Mouse (Mus musculus) heart, adult 9 months (tissue): Measurements from ENCODE around the gene Rfx5.
"Not testable (repeated sequence)": the region's sequence is repeated elsewhere in the genome, so short reads cannot be mapped to it uniquely, and the experiment has no call there.

ENCODE experiments used
- DNase-seq, 2 experiments: peaks; one replicate each; pipeline ENCODE4 v3.0.0; 2022; ENCODE audit warnings: low spot score in 2 of 2

Rfx5 gene

DNA sequence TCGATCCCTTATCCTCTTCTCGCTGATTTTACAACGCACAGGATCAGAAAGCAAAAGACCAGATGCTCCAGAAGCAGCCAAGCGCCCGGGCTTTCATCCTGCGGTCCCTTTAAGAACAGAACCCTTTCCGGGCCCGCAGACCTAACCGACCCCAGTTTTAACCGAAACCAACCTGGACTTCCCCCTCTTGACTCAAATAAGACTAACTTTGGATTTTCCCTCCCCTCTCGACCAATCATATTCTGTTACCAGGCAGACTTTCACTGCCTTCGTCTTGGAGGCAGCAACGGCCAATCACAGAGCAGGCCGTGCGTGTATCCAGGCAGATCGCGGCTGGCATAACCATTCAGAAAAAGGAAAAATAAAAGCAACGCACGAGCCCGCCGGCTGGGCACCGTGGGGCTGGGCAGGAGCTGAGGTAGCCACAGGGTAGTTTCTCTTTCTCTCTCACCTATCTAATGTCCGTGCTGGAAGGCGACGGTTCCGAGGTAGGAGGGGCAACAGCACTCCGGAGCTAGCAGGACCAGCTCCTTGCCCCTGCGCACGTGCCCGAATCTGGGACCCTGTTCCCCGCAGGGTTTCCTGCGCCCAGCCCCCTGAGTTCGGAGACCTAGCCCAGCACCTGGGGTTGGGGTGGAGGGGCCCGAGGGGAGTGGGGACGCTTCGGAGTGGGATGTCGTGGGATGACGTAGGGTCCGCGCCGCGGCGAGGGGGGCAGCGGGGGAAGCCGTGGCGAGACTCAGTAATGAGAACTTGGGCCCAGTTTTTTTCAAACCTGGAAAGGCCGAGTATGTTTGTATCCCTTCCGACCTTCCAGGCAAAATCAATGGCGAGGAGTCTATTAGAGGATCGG, at the start of gene Rfx5:
TSS of gene Rfx5 (plus strand) at position 312 of the 853 bp plus-strand sequence.
- DNase-seq = peak; percentile 97 to 98

GRCm38 (mm10) chr3:94904759-94905158, 49.1 kb upstream of the Rfx5 start:
- not testable (repeated sequence) for DNase-seq

- no peak for DNase-seq
Measured at GRCm38 (mm10) chr3:94906482-94906881, 47.4 kb upstream of the Rfx5 start.

DNA sequence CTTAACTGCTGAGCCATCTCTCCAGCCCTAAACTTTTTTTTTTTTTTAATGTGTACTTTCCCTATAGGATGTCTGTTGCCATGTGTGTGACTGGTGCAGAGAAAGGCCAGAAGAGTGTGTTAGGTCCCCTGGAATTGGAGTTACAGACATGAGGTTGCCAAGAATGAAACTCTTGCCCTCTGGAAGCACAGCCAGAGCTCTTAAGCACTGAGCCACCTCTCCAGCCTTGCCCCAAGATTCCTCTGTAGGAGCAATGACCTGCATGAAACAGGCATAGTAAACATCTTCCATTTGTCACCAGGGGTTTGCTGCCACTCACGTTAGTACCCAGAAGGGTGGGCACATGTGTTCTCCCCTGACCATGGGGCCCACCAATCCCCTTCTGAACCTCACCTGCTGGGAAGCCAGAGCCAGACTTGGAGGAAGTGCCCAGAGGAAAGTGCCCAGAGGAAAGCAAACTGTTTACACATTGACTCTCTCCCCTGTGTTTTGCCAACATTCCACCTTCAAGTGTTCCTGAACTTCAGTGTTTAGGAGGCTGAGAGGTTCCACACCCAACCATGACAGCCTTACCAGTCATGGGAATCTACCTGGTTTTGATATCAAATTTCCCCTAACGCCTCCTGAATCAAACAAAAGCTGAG, 42.7 kb upstream of the Rfx5 start:
- no peak for DNase-seq

DNA sequence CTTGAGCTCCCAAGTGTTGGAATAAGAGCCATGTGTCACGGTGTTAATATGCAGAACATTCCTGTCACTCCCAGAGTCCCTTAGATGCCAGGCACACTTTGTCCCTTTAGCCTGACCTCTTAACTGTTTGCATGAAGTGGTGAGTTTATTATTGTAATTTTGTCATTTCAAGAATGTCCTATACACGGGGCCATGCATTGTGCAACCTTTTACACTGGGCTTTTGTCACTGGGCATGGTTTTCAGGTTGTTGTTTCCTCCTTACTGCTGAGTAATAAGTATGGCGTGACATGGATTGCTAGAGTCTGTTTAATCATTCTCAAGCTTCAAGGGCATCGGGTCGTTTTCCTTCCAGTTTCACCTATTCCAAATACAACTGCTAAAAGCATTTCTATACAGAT, 40.1 kb upstream of the Rfx5 start:
- no peak for DNase-seq

GRCm38 (mm10) chr3:94915903-94916741, 37.8 kb upstream of the Rfx5 start:
- no peak for DNase-seq

GRCm38 (mm10) chr3:94917816-94918361, 36.0 kb upstream of the Rfx5 start:
- DNase-seq = no peak

GRCm38 (mm10) chr3:94918845-94919244, 35.0 kb upstream of the Rfx5 start:
- no peak for DNase-seq

- DNase-seq = no peak
Measured at GRCm38 (mm10) chr3:94921104-94921503, 32.8 kb upstream of the Rfx5 start.

GRCm38 (mm10) chr3:94922333-94922732, 31.5 kb upstream of the Rfx5 start:
- no peak for DNase-seq

GRCm38 (mm10) chr3:94924688-94925087, 29.2 kb upstream of the Rfx5 start:
- DNase-seq = no peak

GRCm38 (mm10) chr3:94926301-94926736, 27.6 kb upstream of the Rfx5 start:
- not testable (repeated sequence) for DNase-seq

DNA sequence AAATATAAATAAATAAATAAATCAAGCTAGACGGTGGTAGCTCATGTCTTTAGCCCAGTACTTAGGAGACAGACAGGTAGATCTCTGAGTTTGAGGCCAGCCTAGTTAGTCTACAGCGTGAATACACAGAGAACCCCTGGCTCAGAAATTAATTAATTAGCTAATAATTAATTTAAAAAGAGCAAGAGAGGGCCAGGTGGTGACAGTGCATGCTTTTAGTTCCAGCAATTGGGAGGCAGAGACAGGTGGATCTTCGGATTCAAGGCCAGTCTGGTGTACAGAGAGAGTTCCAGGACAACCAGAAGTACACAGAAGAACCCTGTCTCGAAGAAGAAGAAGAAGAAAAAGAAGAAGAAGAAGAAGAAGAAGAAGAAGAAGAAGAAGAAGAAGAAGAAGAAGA, 24.9 kb upstream of the Rfx5 start:
- not testable (repeated sequence) for DNase-seq

GRCm38 (mm10) chr3:94930386-94931266, 23.2 kb upstream of the Rfx5 start:
- DNase-seq = peak; percentile 49 to 57

GRCm38 (mm10) chr3:94931427-94932082, 22.3 kb upstream of the Rfx5 start:
- not testable (repeated sequence) for DNase-seq

- DNase-seq = not testable (repeated sequence)
Measured at GRCm38 (mm10) chr3:94932279-94932678, 21.6 kb upstream of the Rfx5 start.

GRCm38 (mm10) chr3:94932809-94933564, 20.9 kb upstream of the Rfx5 start, which contains the start of gene Selenbp1:
Selenbp1 (plus strand) TSS chr3:94933056.
- peak; percentile 95 to 96 for DNase-seq

DNA sequence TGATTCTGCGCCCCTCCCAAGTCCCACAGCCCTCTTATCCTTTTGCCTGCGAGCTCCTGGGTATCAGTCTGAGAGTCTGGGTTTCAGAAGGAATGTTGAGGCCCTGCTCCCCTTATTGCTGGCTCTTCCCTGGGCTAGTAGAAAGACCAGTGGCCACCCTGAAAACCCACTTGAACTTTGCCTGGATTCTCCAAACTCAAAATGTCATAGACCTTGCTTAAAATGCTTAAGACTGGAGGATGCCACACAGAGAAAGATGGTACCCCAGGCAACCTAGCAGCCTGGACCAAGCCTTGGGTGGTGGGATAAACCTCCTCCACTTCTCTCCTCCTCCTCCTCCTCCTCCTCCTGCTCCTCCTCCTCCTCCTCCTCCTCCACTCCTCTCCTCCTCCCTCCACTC, 20.3 kb upstream of the Rfx5 start:
- not testable (repeated sequence) for DNase-seq

DNA sequence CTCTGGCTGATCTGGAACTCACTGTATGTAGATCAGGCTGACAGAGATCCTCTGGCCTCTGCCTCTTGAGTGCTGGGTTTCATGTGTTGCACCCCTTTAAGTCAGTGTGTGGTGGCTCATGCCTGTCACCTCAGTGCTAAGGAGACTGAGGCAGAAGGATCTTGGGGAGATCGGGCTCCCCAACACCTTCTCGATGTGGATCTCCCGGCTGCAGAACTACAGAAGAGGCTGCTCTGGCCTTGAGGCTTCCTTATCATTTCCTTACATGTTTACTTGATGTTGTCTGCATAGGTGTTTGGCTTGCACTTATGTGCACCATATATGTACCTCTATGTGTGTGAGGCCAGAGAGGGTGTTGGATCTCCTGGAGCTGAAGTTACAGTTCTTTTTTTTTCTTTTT, 19.3 kb upstream of the Rfx5 start:
- not testable (repeated sequence) for DNase-seq
